ENCODE assay signal across 21 mouse cellular contexts in the genomic region with DNA sequence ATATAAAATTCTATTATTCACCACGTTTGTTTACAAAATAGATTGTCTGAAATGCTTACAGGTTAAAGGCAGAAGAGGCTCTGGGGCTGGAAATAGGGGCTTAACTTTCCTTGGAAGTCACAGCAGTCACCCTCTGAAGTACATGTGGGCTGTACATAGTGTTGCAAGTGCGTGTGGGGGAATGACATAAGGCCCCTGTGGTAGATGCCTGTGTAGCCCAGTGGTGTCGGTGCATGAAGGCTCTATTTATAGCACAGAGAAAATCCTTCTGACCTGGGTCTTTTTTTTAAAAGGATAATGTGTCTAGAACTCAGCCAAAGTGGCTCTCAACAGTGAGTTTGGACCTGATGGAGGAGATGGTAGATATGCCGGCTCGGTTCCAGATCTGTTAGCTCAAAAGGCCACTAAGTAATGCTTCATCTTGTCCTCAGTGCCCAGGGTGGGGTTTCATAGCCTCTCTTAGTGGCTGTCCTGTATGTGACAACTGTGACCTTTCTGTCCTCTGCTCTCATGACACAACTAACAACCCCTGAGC.
"Had no signal": no experiment of that assay in that cellular context is flagged by ENCODE, and none has a peak within 500 bp of the region (broad histone marks: within the 10 kb centered on the region; RNA-seq: fewer than 3 reads in every experiment).

No protein-coding gene starts in this region.

- H3K4me2 ChIP-seq: limb, embryonic 13.5 days; liver, embryonic 12.5 days; liver, embryonic 15.5 days; lung, embryonic 15.5 days; midbrain, embryonic 11.5 days; neural tube, embryonic 12.5 days; neural tube, embryonic 15.5 days had no signal

- H3K27me3 ChIP-seq: limb, embryonic 13.5 days; liver, embryonic 12.5 days; liver, embryonic 15.5 days; lung, embryonic 15.5 days; neural tube, embryonic 12.5 days; neural tube, embryonic 15.5 days had no signal

- H3K4me1 ChIP-seq: limb, embryonic 10.5 days; liver, embryonic 12.5 days; liver, embryonic 15.5 days; lung, embryonic 15.5 days; neural tube, embryonic 12.5 days had no signal

- H3K9me3 ChIP-seq: limb, embryonic 10.5 days; limb, embryonic 13.5 days; liver, embryonic 12.5 days; liver, embryonic 15.5 days; lung, embryonic 15.5 days; neural tube, embryonic 12.5 days; neural tube, embryonic 15.5 days had no signal

- H3K27ac ChIP-seq: kidney, postnatal 0 days; layer of hippocampus, adult 2 months; limb, embryonic 10.5 days; limb, embryonic 13.5 days; liver, embryonic 12.5 days; liver, embryonic 15.5 days; lung, embryonic 15.5 days; neural tube, embryonic 12.5 days; neural tube, embryonic 15.5 days had no signal

- H3K9ac ChIP-seq: limb, embryonic 13.5 days; liver, embryonic 12.5 days; liver, embryonic 15.5 days; lung, embryonic 15.5 days; neural tube, embryonic 12.5 days; neural tube, embryonic 15.5 days had no signal

- H3K4me3 ChIP-seq: layer of hippocampus, adult 2 months; limb, embryonic 10.5 days; limb, embryonic 13.5 days; liver, embryonic 12.5 days; liver, embryonic 15.5 days; lung, embryonic 15.5 days; neural tube, embryonic 12.5 days; neural tube, embryonic 15.5 days had no signal

- DNase-seq: kidney, postnatal 25 days; layer of hippocampus, adult 9-11 months; liver; lung, adult 18-20 months; lung, postnatal 14 days; lung, postnatal 4 days; midbrain, embryonic 14.5 days; retina, postnatal 1 day; right cerebral cortex, postnatal 25 days; thymus, adult 18-20 months; thymus, postnatal 36 days had no signal

- H3K36me3 ChIP-seq: limb, embryonic 10.5 days; liver, embryonic 15.5 days; lung, embryonic 15.5 days; neural tube, embryonic 12.5 days; neural tube, embryonic 15.5 days had no signal

- ATAC-seq: liver, embryonic 12.5 days had no signal
